Mouse (Mus musculus) retina, postnatal 7 days (tissue): ENCODE measurements around the gene Yeats2.

Experiments
- DNase-seq: peaks from one replicate; pipeline ENCODE4 v3.0.0-alpha.2; 2012; ENCODE audit warnings: low read depth, low spot score

Gene Yeats2

GRCm38 (mm10) chr16:20280238-20280637 is 139.4 kb downstream of the Yeats2 start:
- no peak for DNase-seq
